Mouse (Mus musculus) embryonic facial prominence, embryonic 14.5 days (tissue): Measurements from ENCODE around the gene Sema7a. TPM values are rescaled to one million over a fixed set of nuclear protein-coding genes. Genes with fewer than 3 reads are reported as not detected.

Experiments
- ATAC-seq: fragments of 200-750 bp; cut with Nextera tagmentation; 2 replicates; pipeline ENCODE4 v1.8.0; 2017; ENCODE audit warnings: low read depth, moderate number of reproducible peaks, moderate TSS enrichment
- DNase-seq: peaks from one replicate; pipeline ENCODE4 v3.0.0-alpha.2; 2015; ENCODE audit warnings: low spot score
- H3K27ac ChIP-seq: fragments of 300-500 bp; sonication (generic); replicated peaks from 2 replicates; pipeline ENCODE4 v1.5.1; 2014; ENCODE audit warnings: low read depth, mild to moderate bottlenecking, low read length, moderate library complexity
- H3K27me3 ChIP-seq: fragments of 300-500 bp; sonication (generic); replicated peaks from 2 replicates; pipeline ENCODE4 v1.6.1; 2014; ENCODE audit warnings: low read length; ENCODE audit not compliant: control insufficient read depth, insufficient read depth
- H3K36me3 ChIP-seq: fragments of 300-500 bp; sonication (generic); 2 replicates; pipeline ENCODE4 v1.6.1; 2014; ENCODE audit warnings: low read length, mixed read lengths; ENCODE audit not compliant: control insufficient read depth, insufficient read depth
- H3K4me1 ChIP-seq: fragments of 300-500 bp; sonication (generic); 2 replicates; pipeline ENCODE4 v1.6.1; 2014; ENCODE audit warnings: antibody characterized with exemption, low read length; ENCODE audit not compliant: control insufficient read depth, insufficient read depth
- H3K4me2 ChIP-seq: fragments of 300-500 bp; sonication (generic); 2 replicates; pipeline ENCODE4 v1.6.1; 2014; ENCODE audit warnings: low read depth, mild to moderate bottlenecking, low read length, moderate library complexity, mixed read lengths
- H3K4me3 ChIP-seq: fragments of 300-500 bp; sonication (generic); 2 replicates; pipeline ENCODE4 v1.5.1; 2014; ENCODE audit warnings: low read depth, mild to moderate bottlenecking, low read length
- H3K9ac ChIP-seq: fragments of 300-500 bp; sonication (generic); 2 replicates; pipeline ENCODE4 v1.6.1; 2014; ENCODE audit warnings: low read depth, mild to moderate bottlenecking, low read length, moderate library complexity, mixed read lengths
- H3K9me3 ChIP-seq: fragments of 300-500 bp; sonication (generic); 2 replicates; pipeline ENCODE4 v1.6.1; 2016; ENCODE audit warnings: low read length; ENCODE audit not compliant: control insufficient read depth
- WGBS: fragments of 180-500 bp; shearing (Covaris S2); extraction: QIAGEN DNeasy Blood & Tissue Kit; methylation state at CpG from one replicate; pipeline ENCODE4 v1.1.7; 2014; 5-methylcytosine and 5-hydroxymethylcytosine counted together
- polyA plus RNA-seq: library from polyadenylated mRNA; unstranded; fragments of >200 nt; fragmentation: Nextera tagmentation; extraction: Ambion mirVana; gene quantifications from 2 replicates; pipeline ENCODE4 v1.2.1, GENCODE M21; 2014

Gene Sema7a
- polyA plus RNA-seq, 1 experiment from 2014 or later = 1.2 TPM

DNA sequence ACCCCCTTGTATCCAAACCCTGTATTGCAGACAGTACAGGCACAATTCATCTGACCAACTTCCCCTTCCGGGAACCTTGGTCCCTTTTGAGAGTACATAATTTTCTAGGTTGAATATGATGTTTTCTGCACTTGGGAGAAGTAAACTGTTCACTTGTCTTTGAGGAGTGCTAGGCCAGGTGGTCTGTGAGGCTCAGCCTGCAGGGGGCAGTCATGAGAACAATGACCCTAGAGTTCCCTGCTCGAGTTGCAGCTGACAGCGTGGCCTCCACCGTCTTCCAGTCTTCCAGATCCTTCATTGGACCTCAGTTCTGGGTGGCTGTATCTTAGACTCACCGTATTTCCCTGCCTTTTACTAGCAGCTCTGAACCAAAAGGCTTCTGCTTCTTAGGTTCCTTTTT lies 4.7 kb downstream of the Sema7a start:
- H3K27me3 ChIP-seq = peaks cover 39% of the 10 kb centered on the region

DNA sequence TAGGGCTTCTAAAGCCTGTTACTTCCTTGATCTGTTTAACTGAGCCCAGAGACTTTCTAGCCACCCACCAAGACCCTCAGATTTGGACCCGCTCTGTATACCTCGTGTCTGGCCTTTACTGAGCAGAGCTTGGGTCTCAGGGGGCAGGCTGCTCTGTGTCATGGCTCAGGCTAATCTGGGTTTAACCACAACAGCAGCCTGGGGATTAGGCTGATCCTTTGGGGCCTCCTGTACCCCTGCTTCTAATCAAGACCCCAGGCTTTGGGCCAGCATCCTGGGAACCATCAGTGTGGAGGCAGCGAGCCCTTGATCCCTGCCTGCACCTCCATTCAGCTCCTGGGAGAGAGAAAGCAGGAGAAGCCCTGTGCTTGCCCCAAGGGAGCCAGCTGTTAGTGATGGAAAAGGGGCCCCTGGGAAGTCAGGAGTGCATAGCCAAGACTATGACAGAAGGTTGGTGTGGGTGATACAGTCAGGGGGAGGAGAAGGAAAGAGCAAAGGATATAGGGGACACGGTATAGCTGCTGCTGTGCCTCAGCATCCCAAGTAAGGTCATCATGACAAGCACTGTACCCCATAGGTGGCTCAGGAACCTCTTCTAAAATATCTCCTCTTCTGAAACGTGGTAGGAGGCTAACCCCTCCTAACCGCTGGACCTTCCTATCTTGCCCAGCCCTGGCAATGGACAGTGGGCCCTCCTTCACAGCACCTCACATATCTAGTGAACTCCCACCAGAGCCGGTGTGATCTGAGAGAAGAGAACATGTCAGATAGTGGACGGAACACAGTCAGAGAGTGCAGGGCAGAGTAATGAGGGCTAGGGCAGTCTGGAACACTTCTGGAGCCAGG lies 6.1 kb downstream of the Sema7a start:
- peak; percentile 39 for DNase-seq
- 0 out of 2 replicates have a peak, but pooled peaks have one; percentile 8 for ATAC-seq
- Histone ChIP-seq H3K4me1 (peaks cover 11% of the 10 kb centered on the region; the same call in 1 of the 2 replicates), H3K27me3 (peaks cover 25% of the 10 kb centered on the region), H3K27ac (no peak overlapping the region), H3K36me3 (no peaks in the 10 kb centered on the region), H3K9me3 (no peaks in the 10 kb centered on the region), H3K9ac (no peak overlapping the region), H3K4me3 (no peak overlapping the region), H3K4me2 (no peak overlapping the region)
- WGBS = 60% methylated on average over 8 of the region's 8 CpGs

More for the DNA sequence above, 4.7 kb downstream of the Sema7a start:
- no peak overlapping the region for H3K9ac ChIP-seq
- 0 out of 2 replicates have a peak, but pooled peaks cover 10% of the 10 kb centered on the region for H3K4me1 ChIP-seq
- WGBS = 28% methylated on average over 5 of the region's 5 CpGs
- H3K4me2 ChIP-seq = no peak overlapping the region
- DNase-seq (peak; percentile 31), ATAC-seq (no peak)
- H3K27ac ChIP-seq = no peak overlapping the region
- no peaks in the 10 kb centered on the region for H3K9me3 ChIP-seq
- H3K4me3 ChIP-seq = no peak overlapping the region
- no peaks in the 10 kb centered on the region for H3K36me3 ChIP-seq

DNA sequence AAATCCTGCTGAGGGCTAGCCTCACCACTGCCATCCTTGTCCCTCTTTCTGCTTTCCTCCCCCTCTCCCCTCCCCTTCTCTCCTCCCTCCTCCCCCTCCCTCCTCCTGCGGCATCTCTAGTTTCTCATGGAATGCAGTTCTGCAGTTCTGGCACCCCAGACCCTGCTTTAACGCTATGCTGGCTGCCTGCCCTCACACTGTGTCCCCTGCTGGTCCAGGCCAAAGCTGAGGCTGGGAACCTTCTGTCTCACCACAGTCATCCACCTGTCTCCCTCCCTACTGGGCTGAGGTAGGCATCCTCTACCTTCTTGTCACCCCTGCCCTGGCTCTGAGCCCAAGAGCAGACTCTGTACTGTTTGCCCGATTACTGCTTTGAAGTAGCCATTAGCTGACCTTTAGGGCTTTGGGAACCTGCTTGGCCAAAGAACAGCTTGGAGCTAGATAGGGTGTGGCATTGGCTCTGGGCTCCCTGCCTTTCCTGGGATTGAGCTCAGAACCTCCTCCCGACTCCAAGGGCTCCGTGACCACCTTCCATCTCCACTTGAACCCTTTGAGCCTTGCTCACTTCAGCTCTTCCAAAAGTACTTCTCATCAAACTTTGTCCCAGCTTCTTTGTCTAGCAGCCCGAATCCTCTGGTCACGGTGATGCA lies 7.6 kb downstream of the Sema7a start:
- ATAC-seq (no peak), DNase-seq (peak; percentile 31)
- H3K4me1 ChIP-seq = peaks cover 21% of the 10 kb centered on the region
- 57% methylated on average over 7 of the region's 7 CpGs for WGBS
- H3K4me3 ChIP-seq = no peak overlapping the region
- no peak overlapping the region for H3K9ac ChIP-seq
- peaks cover 10% of the 10 kb centered on the region for H3K27me3 ChIP-seq
- H3K36me3 ChIP-seq = no peaks in the 10 kb centered on the region
- H3K4me2 ChIP-seq = no peak overlapping the region
- H3K9me3 ChIP-seq = no peaks in the 10 kb centered on the region
- H3K27ac ChIP-seq = no peak overlapping the region

DNA sequence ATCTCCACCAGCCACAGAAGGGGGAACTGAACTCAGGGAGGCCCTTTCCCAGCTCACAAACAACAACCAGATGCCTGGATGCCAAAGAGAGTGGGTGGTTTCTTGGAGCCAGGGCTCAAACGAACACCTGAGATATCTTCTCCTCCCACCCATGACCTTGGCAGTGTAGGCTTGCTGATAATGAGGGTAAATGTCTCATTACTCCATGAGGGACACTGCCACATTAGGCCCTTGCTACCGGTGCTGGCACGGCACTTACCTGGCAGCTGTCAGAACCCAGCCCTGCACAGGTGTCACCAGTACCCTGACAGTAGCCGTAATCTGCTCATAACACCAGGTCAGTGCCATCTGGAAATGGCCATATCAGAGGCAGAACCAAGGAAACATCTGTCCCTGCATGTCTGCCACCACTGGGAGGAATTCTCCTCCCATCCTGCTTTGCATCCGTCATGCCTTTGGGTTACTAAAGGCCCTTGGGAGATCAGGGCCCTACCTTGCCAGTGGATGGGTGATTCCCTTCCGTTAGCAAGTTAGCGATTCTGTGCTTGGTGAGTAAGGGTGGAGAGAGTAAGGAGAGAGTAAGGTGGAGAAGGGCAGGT lies 8.5 kb downstream of the Sema7a start:
- Histone ChIP-seq H3K9me3 (no peaks in the 10 kb centered on the region), H3K27me3 (0 out of 2 replicates have a peak, but pooled peaks cover under 1% of the 10 kb centered on the region), H3K4me1 (peaks cover 21% of the 10 kb centered on the region), H3K36me3 (no peaks in the 10 kb centered on the region), H3K9ac (no peak overlapping the region), H3K4me3 (no peak overlapping the region), H3K27ac (no peak overlapping the region), H3K4me2 (no peak overlapping the region)
- no peak for DNase-seq
- WGBS = 76% methylated on average over 7 of the region's 7 CpGs
- ATAC-seq = no peak

DNA sequence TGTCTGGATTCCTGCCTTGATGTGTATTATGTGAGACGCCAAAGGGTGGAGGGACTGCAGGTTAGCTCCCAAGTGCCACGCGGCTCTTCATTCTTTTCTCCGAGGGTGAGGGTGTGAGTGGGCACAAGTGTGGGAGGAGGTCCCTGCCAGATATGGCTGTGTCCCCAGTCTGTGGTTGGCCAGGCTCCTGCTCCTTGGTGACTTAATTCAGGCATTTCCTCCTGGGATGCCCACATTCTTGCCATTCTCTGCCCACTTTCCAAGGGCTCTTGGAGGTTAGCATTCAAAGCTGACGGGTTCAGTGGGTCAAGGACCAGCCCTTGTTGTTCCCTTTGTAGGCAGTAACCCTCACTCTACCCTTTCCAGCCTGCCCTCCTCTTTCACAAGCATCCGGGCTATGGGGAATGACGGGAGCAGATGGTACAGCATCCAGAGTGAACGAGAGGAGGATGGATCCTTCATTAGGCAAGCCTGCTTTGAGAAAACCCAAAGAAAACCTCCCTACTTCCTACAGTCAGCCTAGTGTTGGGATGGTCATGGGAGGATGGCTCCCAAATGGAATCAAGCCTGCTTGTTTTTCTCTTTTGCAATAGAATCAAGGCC lies 9.3 kb downstream of the Sema7a start:
- whole genome bisulfite sequencing = 89% methylated on average over 8 of the region's 8 CpGs
- Histone ChIP-seq H3K27me3 (no peaks in the 10 kb centered on the region), H3K36me3 (no peaks in the 10 kb centered on the region), H3K9ac (no peak overlapping the region), H3K9me3 (no peaks in the 10 kb centered on the region), H3K27ac (no peak overlapping the region), H3K4me3 (no peak overlapping the region), H3K4me1 (peaks cover 21% of the 10 kb centered on the region), H3K4me2 (no peak overlapping the region)
- DNase-seq (no peak), ATAC-seq (no peak)

DNA sequence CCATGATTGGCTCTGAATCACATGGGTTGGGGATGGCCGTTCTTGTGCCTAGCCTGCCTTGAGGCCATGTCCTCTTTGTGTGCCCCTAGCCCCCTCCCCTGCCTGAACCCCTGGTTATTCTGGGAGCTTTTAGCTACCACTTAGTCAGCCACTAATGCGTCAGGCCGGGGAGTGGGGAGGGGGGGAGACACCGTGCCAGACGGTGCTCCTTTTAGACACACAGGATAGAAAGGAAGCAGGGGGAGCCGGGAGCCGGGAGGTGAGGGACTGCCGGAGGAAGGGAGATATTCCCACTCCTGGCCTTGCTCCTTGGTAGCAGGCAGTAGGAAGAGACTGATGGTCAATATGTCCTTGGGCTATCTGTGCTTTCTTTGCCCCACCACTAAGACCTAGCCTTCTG lies 10.0 kb downstream of the Sema7a start:
- no peak for ATAC-seq
- no peak for DNase-seq
- Histone ChIP-seq H3K27me3 (no peaks in the 10 kb centered on the region), H3K36me3 (no peaks in the 10 kb centered on the region), H3K9me3 (no peaks in the 10 kb centered on the region), H3K4me3 (no peak overlapping the region), H3K27ac (no peak overlapping the region), H3K4me1 (peaks cover 21% of the 10 kb centered on the region), H3K9ac (no peak overlapping the region), H3K4me2 (no peak overlapping the region)
- 25% methylated on average over 8 of the region's 8 CpGs for WGBS

DNA sequence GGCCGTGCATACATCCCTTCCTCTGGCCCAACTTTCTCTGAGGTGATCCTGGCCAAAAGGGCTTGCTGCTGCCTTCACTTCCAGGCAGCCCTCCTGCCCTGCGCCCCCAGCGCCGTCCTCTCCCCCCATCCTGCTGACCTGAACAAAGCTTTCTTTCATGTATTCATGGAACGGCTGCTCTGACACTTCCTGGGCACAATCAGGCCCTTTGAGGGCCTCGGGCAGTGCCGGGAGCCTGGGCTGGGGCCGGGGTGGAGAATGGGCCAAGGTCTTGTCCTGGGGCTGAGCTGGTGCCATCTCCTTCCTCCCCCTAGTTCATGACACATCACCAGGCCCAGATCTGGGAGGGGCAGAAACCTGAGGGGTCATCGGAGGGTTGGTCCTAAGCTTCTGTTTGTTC lies 10.6 kb downstream of the Sema7a start:
- Histone ChIP-seq H3K4me1 (peaks cover 21% of the 10 kb centered on the region), H3K27me3 (no peaks in the 10 kb centered on the region), H3K4me3 (no peak overlapping the region), H3K9ac (no peak overlapping the region), H3K36me3 (no peaks in the 10 kb centered on the region), H3K9me3 (no peaks in the 10 kb centered on the region), H3K27ac (no peak overlapping the region), H3K4me2 (no peak overlapping the region)
- ATAC-seq = no peak
- 42% methylated on average over 9 of the region's 9 CpGs for WGBS
- no peak for DNase-seq

DNA sequence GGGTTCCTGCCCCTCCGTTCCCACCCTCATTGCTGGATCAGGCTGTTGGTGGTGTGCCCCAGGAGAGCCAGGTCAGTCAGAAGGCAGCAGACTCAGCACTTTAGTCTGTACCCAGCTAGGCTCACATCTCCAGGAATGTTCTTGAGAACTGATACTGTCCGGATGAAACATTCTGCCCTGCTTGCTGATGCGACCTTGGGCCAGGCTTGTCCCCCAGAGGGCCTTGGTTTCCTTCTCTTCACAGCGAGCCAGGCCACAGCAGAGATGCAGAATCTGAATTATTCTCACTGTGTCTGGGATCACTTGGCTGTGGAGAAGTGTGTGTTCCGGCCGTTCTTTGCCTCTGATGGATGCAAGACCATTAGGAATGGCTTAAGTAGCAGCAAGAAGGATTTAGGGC lies 12.1 kb downstream of the Sema7a start:
- H3K4me2 ChIP-seq = no peak overlapping the region
- H3K27me3 ChIP-seq = no peaks in the 10 kb centered on the region
- H3K27ac ChIP-seq = no peak overlapping the region
- H3K4me3 ChIP-seq = no peak overlapping the region
- peaks cover 21% of the 10 kb centered on the region for H3K4me1 ChIP-seq
- H3K9ac ChIP-seq = no peak overlapping the region
- no peak for DNase-seq
- WGBS = 30% methylated on average over 6 of the region's 6 CpGs
- no peaks in the 10 kb centered on the region for H3K9me3 ChIP-seq
- no peaks in the 10 kb centered on the region for H3K36me3 ChIP-seq
- ATAC-seq = no peak
